Mouse (Mus musculus) CH12.LX (cell line): ENCODE results near the gene Inhbb. TPM values are rescaled to one million over a fixed set of nuclear protein-coding genes. Genes with fewer than 3 reads are reported as not detected.

Experiments used
- DNase-seq: peaks from one replicate; pipeline ENCODE4 v3.0.0-alpha.2; 2013; ENCODE audit errors: extremely low read depth
- H3K27ac ChIP-seq: 2 replicates; pipeline ENCODE4 v1.5.1; 2012; ENCODE audit warnings: low read depth, mild to moderate bottlenecking, control low read depth, moderate library complexity; ENCODE audit not compliant: insufficient read depth
- H3K27me3 ChIP-seq: replicated peaks from 2 replicates; pipeline ENCODE3; 2012; ENCODE audit warnings: inconsistent platforms
- H3K36me3 ChIP-seq, 2 experiments: replicated peaks in 1 of 2; 2 replicates each; pipeline versions ENCODE3 to v1.6.1; 2012; ENCODE audit warnings: inconsistent platforms in 1 of 2, low read length in 1 of 2, mild to moderate bottlenecking in 1 of 2, mixed read lengths in 1 of 2, moderate library complexity in 1 of 2; ENCODE audit not compliant: control insufficient read depth in 1 of 2, insufficient read depth in 1 of 2
- H3K4me1 ChIP-seq, 2 experiments: 2 replicates each; pipeline ENCODE4 v1.6.1; 2012; ENCODE audit warnings: inconsistent platforms in 1 of 2, moderate library complexity in 1 of 2; ENCODE audit not compliant: insufficient read depth in 2 of 2, control insufficient read depth in 1 of 2
- H3K4me2 ChIP-seq: 2 replicates; pipeline ENCODE4 v1.6.1; 2012; ENCODE audit warnings: low read depth, mild to moderate bottlenecking, control low read depth; ENCODE audit not compliant: poor library complexity, insufficient read depth, severe bottlenecking
- H3K4me3 ChIP-seq, 3 experiments: fragments of 150-350 bp in 1 of 3; sonication (generic) in 1 of 3; replicated peaks in 1 of 3; 2 replicates each; pipeline versions ENCODE3 to v1.5.1; 2011 to 2012; ENCODE audit warnings: low read depth in 2 of 3, low read length in 2 of 3, mild to moderate bottlenecking in 2 of 3, moderate library complexity in 2 of 3, control low read depth in 1 of 3, improper control_type of control experiment in 1 of 3, inconsistent platforms in 1 of 3, mixed read lengths in 1 of 3; ENCODE audit not compliant: poor library complexity in 1 of 3
- H3K79me2 ChIP-seq: replicated peaks from 2 replicates; pipeline ENCODE4 v1.6.1; 2012; ENCODE audit warnings: mild to moderate bottlenecking, moderate library complexity; ENCODE audit not compliant: control insufficient read depth, poor library complexity, insufficient read depth, severe bottlenecking; ENCODE audit errors: extremely low read depth
- H3K9ac ChIP-seq: 2 replicates; pipeline ENCODE4 v1.6.1; 2012; ENCODE audit warnings: low read depth, mild to moderate bottlenecking, control low read depth, moderate library complexity; ENCODE audit not compliant: insufficient read depth
- H3K9me3 ChIP-seq: replicated peaks from 2 replicates; pipeline ENCODE3; 2012; ENCODE audit warnings: low read length, inconsistent platforms, mixed read lengths
- BHLHE40 ChIP-seq: IDR thresholded peaks from 2 replicates; pipeline ENCODE4 v1.6.1; 2011; ENCODE audit warnings: mild to moderate bottlenecking, low read depth, low read length, improper control_type of control experiment
- ELF1 ChIP-seq: IDR thresholded peaks from 2 replicates; pipeline ENCODE4 v1.6.1; 2014; ENCODE audit warnings: low read depth, mild to moderate bottlenecking, inconsistent platforms, low read length, improper control_type of control experiment
- EP300 ChIP-seq: IDR thresholded peaks from 2 replicates; pipeline ENCODE4 v1.6.1; 2011; ENCODE audit warnings: low read length, improper control_type of control experiment
- ETS1 ChIP-seq: conservative IDR thresholded peaks from 2 replicates; pipeline ENCODE4 v1.6.1; 2012; ENCODE audit warnings: low read depth, mild to moderate bottlenecking, inconsistent platforms, low read length, improper control_type of control experiment, moderate library complexity
- IRF4 ChIP-seq: IDR thresholded peaks from 2 replicates; pipeline ENCODE4 v1.6.1; 2014; ENCODE audit warnings: low read depth, mild to moderate bottlenecking, inconsistent platforms, low read length, improper control_type of control experiment
- MAFK ChIP-seq: IDR thresholded peaks from 2 replicates; pipeline ENCODE4 v1.6.1; 2011; ENCODE audit warnings: low read length, improper control_type of control experiment; ENCODE audit not compliant: insufficient replicate concordance
- MAX ChIP-seq: IDR thresholded peaks from 2 replicates; pipeline ENCODE4 v1.6.1; 2011; ENCODE audit warnings: low read length, improper control_type of control experiment
- MAZ ChIP-seq: IDR thresholded peaks from 2 replicates; pipeline ENCODE4 v1.6.1; 2012; ENCODE audit warnings: low read depth, mild to moderate bottlenecking, inconsistent platforms, low read length, improper control_type of control experiment, moderate library complexity
- MXI1 ChIP-seq: IDR thresholded peaks from 2 replicates; pipeline ENCODE4 v1.6.1; 2011; ENCODE audit warnings: mild to moderate bottlenecking, low read depth, low read length, improper control_type of control experiment
- MYC ChIP-seq: IDR thresholded peaks from 2 replicates; pipeline ENCODE4 v1.6.1; 2011; ENCODE audit warnings: low read depth, mild to moderate bottlenecking, improper control_type of control experiment, low read length
- NELFE ChIP-seq: IDR thresholded peaks from 2 replicates; pipeline ENCODE4 v1.6.1; 2011; ENCODE audit warnings: low read depth, low read length, improper control_type of control experiment
- PAX5 ChIP-seq: IDR thresholded peaks from 2 replicates; pipeline ENCODE4 v1.6.1; 2012; ENCODE audit warnings: low read length, inconsistent platforms, mixed read lengths
- POLR2AphosphoS2 ChIP-seq: IDR thresholded peaks from 2 replicates; pipeline ENCODE4 v1.6.1; 2011; ENCODE audit warnings: low read depth, low read length, improper control_type of control experiment
- RAD21 ChIP-seq: IDR thresholded peaks from 2 replicates; pipeline ENCODE4 v1.6.1; 2011; ENCODE audit warnings: low read depth, mild to moderate bottlenecking, low read length, improper control_type of control experiment, moderate library complexity
- RCOR1 ChIP-seq: conservative IDR thresholded peaks from 2 replicates; pipeline ENCODE4 v1.6.1; 2012; ENCODE audit warnings: low read depth, mild to moderate bottlenecking, inconsistent platforms, low read length, improper control_type of control experiment
- TBP ChIP-seq: conservative IDR thresholded peaks from 2 replicates; pipeline ENCODE4 v1.6.1; 2011; ENCODE audit warnings: low read depth, low read length, improper control_type of control experiment
- TCF12 ChIP-seq: IDR thresholded peaks from 2 replicates; pipeline ENCODE4 v1.6.1; 2014; ENCODE audit warnings: low read depth, mild to moderate bottlenecking, inconsistent platforms, low read length, improper control_type of control experiment
- USF1 ChIP-seq: IDR thresholded peaks from 2 replicates; pipeline ENCODE4 v1.6.1; 2014; ENCODE audit warnings: low read depth, mild to moderate bottlenecking, inconsistent platforms, low read length, improper control_type of control experiment
- ZC3H11A ChIP-seq: IDR thresholded peaks from 2 replicates; pipeline ENCODE4 v1.6.1; 2012; ENCODE audit warnings: low read depth, mild to moderate bottlenecking, inconsistent platforms, low read length, improper control_type of control experiment
- ZKSCAN1 ChIP-seq: IDR thresholded peaks from 2 replicates; pipeline ENCODE4 v1.6.1; 2012; ENCODE audit warnings: low read depth, inconsistent platforms, low read length, improper control_type of control experiment, borderline replicate concordance
- ZMIZ1 ChIP-seq: IDR thresholded peaks from 2 replicates; pipeline ENCODE4 v1.6.1; 2012; ENCODE audit warnings: low read depth, mild to moderate bottlenecking, inconsistent platforms, low read length, improper control_type of control experiment
- dilution Hi-C: fragments of 300-500 bp; cut with MboI; formaldehyde crosslinking; loops from 2 replicates; pipeline ENCODE4 v1.14.3; 2020; ENCODE audit warnings: low sequenced_read_pairs; ENCODE audit not compliant: extremely low pct_unique_long_range_greater_than_20kb, extremely low pct_ligation_motif_present
- in situ Hi-C: fragments of 300-500 bp; cut with MboI; formaldehyde crosslinking; loops from 3 replicates; pipeline ENCODE4 v1.14.3; 2019; ENCODE audit warnings: low sequenced_read_pairs, low pct_ligation_motif_present, low pct_unique_long_range_greater_than_20kb, mixed read lengths
- polyA plus RNA-seq: library from polyadenylated mRNA; unstranded; fragments of >175 nt; gene quantifications from 2 replicates; pipeline ENCODE4 v1.2.1, GENCODE M21; 2012; ENCODE audit warnings: low read depth; ENCODE audit not compliant: insufficient read length
- total RNA-seq, 2 experiments: library from RNA; depleted of rRNA; stranded (reverse); fragments of 300-350 nt in 1 of 2; fragments of >200 nt in 1 of 2; gene quantifications; 2 replicates each; pipeline ENCODE4 v1.2.3; 2012 to 2014

Gene Inhbb
- total and polyA plus RNA-seq, 3 experiments: not detected

DNA sequence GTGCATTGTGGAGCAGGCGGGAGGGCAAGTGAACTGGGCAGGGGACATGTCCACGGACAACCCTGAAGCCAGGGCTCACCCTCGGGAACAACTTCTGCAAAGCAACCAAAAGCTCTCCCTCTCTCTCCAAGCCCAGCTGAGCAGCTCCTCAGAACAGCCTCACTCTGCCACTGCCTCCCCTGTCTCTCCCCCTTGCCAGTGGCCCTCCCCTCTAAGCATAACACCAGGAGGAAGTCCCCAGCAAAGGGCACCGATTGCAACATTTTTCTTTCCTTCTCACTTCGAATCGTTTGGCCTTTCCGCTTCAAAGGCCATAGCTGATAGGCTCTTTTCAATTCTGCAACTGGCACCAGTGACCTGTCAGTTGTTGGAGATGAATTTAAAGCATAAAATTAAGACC is 5.9 kb downstream of the Inhbb start:
- in situ Hi-C loops (no loop called here), dilution Hi-C loops (no loop called here)
- Histone ChIP-seq H3K27ac (no peak overlapping the region), H3K79me2 (no peaks in the 10 kb centered on the region)
- no peak for DNase-seq
- TF ChIP-seq PAX5: no peak
- TF ChIP-seq USF1: no peak
- no peak for TF ChIP-seq MAX
- TF ChIP-seq MXI1: no peak
- no peak for TF ChIP-seq ELF1
- no peak for TF ChIP-seq IRF4
- no peak for TF ChIP-seq TBP
- TF ChIP-seq TCF12: no peak
- TF ChIP-seq EP300: no peak
- TF ChIP-seq MAZ: no peak
- no peak for TF ChIP-seq POLR2AphosphoS2
- no peak for TF ChIP-seq ZC3H11A
- no peak for TF ChIP-seq ZKSCAN1
- TF ChIP-seq, all 38 proteins: peak for 0
- no peak overlapping the region for H3K4me2 ChIP-seq
- H3K4me1 ChIP-seq: no peaks in the 10 kb centered on the region
- H3K4me3 ChIP-seq: no peak overlapping the region
- peaks cover 2% of the 10 kb centered on the region for H3K27me3 ChIP-seq
- no peaks in the 10 kb centered on the region for H3K36me3 ChIP-seq
- H3K9me3 ChIP-seq: peaks cover 71% of the 10 kb centered on the region
- no peak overlapping the region for H3K9ac ChIP-seq

DNA sequence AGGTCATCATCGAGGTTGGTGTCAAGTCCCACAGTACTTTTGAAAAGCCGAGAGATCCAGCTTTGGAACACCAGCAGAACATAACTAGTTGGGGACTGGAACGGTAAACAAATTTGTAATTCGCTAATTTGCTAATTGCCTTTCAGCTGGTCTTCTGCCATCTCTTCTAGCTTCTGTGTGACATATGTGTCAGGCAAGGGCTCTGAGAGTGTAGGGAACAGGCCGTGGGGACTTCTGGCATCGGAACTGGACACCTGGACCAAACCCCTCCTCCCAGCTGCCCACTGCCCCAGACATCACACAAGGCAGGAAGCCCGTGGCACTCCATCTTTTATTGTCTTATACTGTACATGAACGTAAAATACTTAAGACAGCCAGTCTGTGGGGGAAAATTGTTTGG is 6.9 kb downstream of the Inhbb start:
- dilution Hi-C loops: no loop called here
- Histone ChIP-seq H3K79me2 (no peaks in the 10 kb centered on the region), H3K4me2 (no peak overlapping the region), H3K9me3 (peaks cover 73% of the 10 kb centered on the region), H3K4me1 (no peaks in the 10 kb centered on the region), H3K27me3 (peaks cover 2% of the 10 kb centered on the region), H3K36me3 (no peaks in the 10 kb centered on the region), H3K4me3 (no peak overlapping the region), H3K27ac (no peak overlapping the region), H3K9ac (no peak overlapping the region)
- DNase-seq: no peak
- TF ChIP-seq POLR2AphosphoS2: no peak
- TF ChIP-seq RAD21: no peak
- no peak for TF ChIP-seq ELF1
- TF ChIP-seq MAX: no peak
- no peak for TF ChIP-seq ETS1
- TF ChIP-seq MAFK: no peak
- no peak for TF ChIP-seq BHLHE40
- TF ChIP-seq MYC: no peak
- no peak for TF ChIP-seq NELFE
- no peak for TF ChIP-seq MAZ
- no peak for TF ChIP-seq RCOR1
- no peak for TF ChIP-seq IRF4
- no peak for TF ChIP-seq ZMIZ1
- no peak for TF ChIP-seq ZC3H11A
- TF ChIP-seq PAX5: no peak
- in situ Hi-C loops: no loop called here
